Mouse (Mus musculus) lung, embryonic 15.5 days (tissue): ENCODE measurements around the gene Mospd1. TPM values are rescaled to one million over a fixed set of nuclear protein-coding genes. Genes with fewer than 3 reads are reported as not detected.

Experiments
- polyA plus RNA-seq: library from polyadenylated mRNA; unstranded; fragments of >200 nt; fragmentation: Nextera tagmentation; extraction: Ambion mirVana; gene quantifications from 2 replicates; pipeline ENCODE4 v1.2.1, GENCODE M21; 2015

The Mospd1 gene
- polyA plus RNA-seq, 1 experiment from 2014 or later, result 45.3 TPM

Other genes with a start within 250 kb of the Mospd1 start
- 14.5 and 15.0 TPM in 2 replicates for gene Plac1, start 130.4 kb downstream of the Mospd1 start, polyA plus RNA-seq
- 15.1 and 15.6 TPM in 2 replicates for gene Fam122b, start 100.7 kb downstream of the Mospd1 start, polyA plus RNA-seq
- not detected in 2 replicates for gene Fam122c, start 97.1 kb downstream of the Mospd1 start, polyA plus RNA-seq
- not detected in 2 replicates for gene Etd, start 64.4 kb upstream of the Mospd1 start, polyA plus RNA-seq
- gene Rtl8c, start 237.5 kb upstream of the Mospd1 start, polyA plus RNA-seq, result 33.2 and 35.3 TPM in 2 replicates
- gene Gm14597, start 238.5 kb upstream of the Mospd1 start, polyA plus RNA-seq, result not detected in 2 replicates